Mouse (Mus musculus) neural tube, embryonic 11.5 days (tissue): Measurements from ENCODE around the gene Wif1. TPM values are rescaled to one million over a fixed set of nuclear protein-coding genes. Genes with fewer than 3 reads are reported as not detected.

Experiments
- ATAC-seq: fragments of 200-750 bp; cut with Nextera tagmentation; 2 replicates; pipeline ENCODE4 v1.8.0; 2017; ENCODE audit warnings: moderate number of reproducible peaks, mild to moderate bottlenecking, moderate TSS enrichment, moderate library complexity; ENCODE audit not compliant: insufficient read depth, low FRiP score, low TSS enrichment
- DNase-seq: peaks from one replicate; pipeline ENCODE4 v3.0.0-alpha.2; 2015; ENCODE audit warnings: low spot score
- H3K27ac ChIP-seq: fragments of 300-500 bp; sonication (generic); 2 replicates; pipeline ENCODE4 v1.5.1; 2014; ENCODE audit warnings: low read depth, mild to moderate bottlenecking, low read length
- H3K27me3 ChIP-seq: fragments of 300-500 bp; sonication (generic); 2 replicates; pipeline ENCODE4 v1.6.1; 2014; ENCODE audit warnings: mild to moderate bottlenecking, low read length, mixed read lengths; ENCODE audit not compliant: control insufficient read depth, insufficient read depth
- H3K36me3 ChIP-seq: fragments of 300-500 bp; sonication (generic); 2 replicates; pipeline ENCODE4 v1.6.1; 2014; ENCODE audit warnings: mild to moderate bottlenecking, low read length, moderate library complexity, mixed read lengths; ENCODE audit not compliant: control insufficient read depth, insufficient read depth
- H3K4me1 ChIP-seq: fragments of 300-500 bp; sonication (generic); 2 replicates; pipeline ENCODE4 v1.6.1; 2014; ENCODE audit warnings: low read length, mixed read lengths; ENCODE audit not compliant: control insufficient read depth, insufficient read depth
- H3K4me2 ChIP-seq: fragments of 300-500 bp; sonication (generic); 2 replicates; pipeline ENCODE4 v1.6.1; 2014; ENCODE audit warnings: low read depth, mild to moderate bottlenecking, moderate library complexity
- H3K4me3 ChIP-seq: fragments of 300-500 bp; sonication (generic); 2 replicates; pipeline ENCODE4 v1.5.1; 2014; ENCODE audit warnings: low read depth, low read length
- H3K9ac ChIP-seq: fragments of 300-500 bp; sonication (generic); 2 replicates; pipeline ENCODE4 v1.6.1; 2014; ENCODE audit warnings: mild to moderate bottlenecking, low read length
- H3K9me3 ChIP-seq: fragments of 300-500 bp; sonication (generic); 2 replicates; pipeline ENCODE4 v1.6.1; 2016; ENCODE audit warnings: low read length; ENCODE audit not compliant: control insufficient read depth
- WGBS: fragments of 180-500 bp; shearing (Covaris S2); extraction: QIAGEN DNeasy Blood & Tissue Kit; methylation state at CpG from one replicate; pipeline ENCODE4 v1.1.7; 2014; 5-methylcytosine and 5-hydroxymethylcytosine counted together
- polyA plus RNA-seq: library from polyadenylated mRNA; unstranded; fragments of >200 nt; fragmentation: Nextera tagmentation; extraction: Ambion mirVana; gene quantifications from 2 replicates; pipeline ENCODE4 v1.2.1, GENCODE M21; 2014

Gene Wif1
- polyA plus RNA-seq, 1 experiment from 2014 or later, result 8.5 TPM

DNA sequence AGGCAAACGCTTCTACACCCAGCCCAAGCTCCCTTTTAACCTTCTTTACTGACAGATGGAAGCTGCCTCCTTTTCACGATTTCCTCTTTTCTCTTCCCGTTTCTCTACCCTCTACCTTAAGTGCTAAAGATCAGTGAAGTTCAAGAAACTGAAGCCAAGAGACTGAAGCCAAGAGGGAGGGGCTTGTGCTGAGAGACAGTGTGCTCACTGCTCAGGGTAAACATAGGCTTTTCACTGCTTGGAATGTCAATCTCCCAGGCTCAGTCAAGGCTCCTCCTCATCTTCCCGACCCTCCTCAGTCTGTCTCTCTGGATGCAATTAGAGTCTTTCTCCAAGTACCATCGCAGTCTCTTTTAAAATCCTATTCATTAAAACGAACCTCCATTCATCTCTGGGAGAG, 55.6 kb downstream of the Wif1 start:
- Histone ChIP-seq H3K27me3 (no peaks in the 10 kb centered on the region), H3K36me3 (no peaks in the 10 kb centered on the region), H3K4me3 (no peak overlapping the region), H3K9me3 (no peaks in the 10 kb centered on the region), H3K9ac (no peak overlapping the region), H3K4me1 (no peaks in the 10 kb centered on the region), H3K27ac (no peak overlapping the region), H3K4me2 (no peak overlapping the region)
- DNase-seq (no peak), ATAC-seq (no peak)
- WGBS, result 9% methylated on average over 6 of the region's 6 CpGs

DNA sequence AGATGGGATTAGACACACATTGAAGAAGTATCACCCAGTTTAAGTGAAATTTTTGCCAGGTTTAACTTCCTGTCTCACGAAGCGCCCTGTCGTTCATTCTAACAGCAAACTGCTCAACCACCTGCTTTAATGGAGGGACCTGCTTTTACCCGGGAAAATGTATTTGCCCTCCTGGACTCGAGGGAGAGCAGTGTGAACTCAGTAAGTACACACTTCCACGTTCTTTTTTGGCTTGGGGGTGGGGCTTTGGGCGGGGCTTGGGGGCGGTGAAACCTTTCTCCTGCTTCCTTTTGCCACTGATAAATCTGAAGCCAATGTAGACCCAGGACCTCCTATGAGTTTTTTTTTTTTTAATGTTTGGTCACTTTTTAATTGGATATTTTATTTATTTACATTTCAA, 56.2 kb downstream of the Wif1 start:
- Histone ChIP-seq H3K27me3 (no peaks in the 10 kb centered on the region), H3K9ac (no peak overlapping the region), H3K9me3 (no peaks in the 10 kb centered on the region), H3K4me2 (no peak overlapping the region), H3K4me1 (no peaks in the 10 kb centered on the region), H3K36me3 (no peaks in the 10 kb centered on the region), H3K4me3 (no peak overlapping the region), H3K27ac (no peak overlapping the region)
- ATAC-seq (no peak), DNase-seq (no peak)
- 33% methylated on average over 8 of the region's 8 CpGs for WGBS

DNA sequence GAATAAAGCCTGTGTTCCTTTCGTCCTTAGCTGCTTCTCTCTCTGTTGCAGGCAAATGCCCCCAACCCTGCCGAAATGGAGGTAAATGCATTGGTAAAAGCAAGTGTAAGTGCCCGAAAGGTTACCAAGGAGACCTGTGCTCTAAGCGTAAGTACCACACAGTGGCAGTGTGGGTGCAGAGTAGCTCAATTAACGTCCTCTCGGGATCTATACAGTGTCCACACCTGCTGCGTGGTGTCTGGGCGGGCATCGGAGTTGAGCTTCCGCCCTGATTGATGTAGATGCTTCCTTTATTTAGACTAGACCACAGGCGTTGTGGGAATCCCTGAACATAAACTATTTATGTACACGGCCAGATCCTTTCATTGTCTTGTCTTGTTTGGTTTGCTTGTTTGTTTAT, 62.2 kb downstream of the Wif1 start:
- Histone ChIP-seq H3K4me3 (no peak overlapping the region), H3K36me3 (no peaks in the 10 kb centered on the region), H3K27ac (no peak overlapping the region), H3K9me3 (no peaks in the 10 kb centered on the region), H3K27me3 (no peaks in the 10 kb centered on the region), H3K4me2 (no peak overlapping the region), H3K4me1 (no peaks in the 10 kb centered on the region), H3K9ac (no peak overlapping the region)
- ATAC-seq (no peak), DNase-seq (no peak)
- WGBS, result 58% methylated on average over 12 of the region's 12 CpGs

DNA sequence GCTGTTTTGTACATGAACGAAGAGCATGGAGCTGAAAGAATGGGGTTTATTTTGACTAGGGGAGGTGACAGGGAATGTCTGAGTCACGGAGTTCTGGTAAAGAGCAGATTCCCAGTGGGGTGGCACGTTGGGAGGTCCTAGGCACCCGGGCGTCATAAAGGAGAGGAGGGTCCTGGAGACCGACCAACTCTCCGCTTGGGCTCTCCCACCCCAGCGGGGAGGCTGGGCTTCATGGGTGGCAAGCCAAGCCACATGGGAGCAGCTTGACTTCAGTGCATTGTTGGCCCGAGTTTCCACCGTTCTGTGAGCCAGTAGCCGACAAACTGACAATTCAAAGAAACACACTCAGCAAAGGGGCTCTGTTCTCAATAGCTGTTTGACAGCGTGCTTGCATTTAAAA, 64.5 kb downstream of the Wif1 start:
- no peaks in the 10 kb centered on the region for H3K4me1 ChIP-seq
- no peaks in the 10 kb centered on the region for H3K9me3 ChIP-seq
- H3K27me3 ChIP-seq, result no peaks in the 10 kb centered on the region
- H3K9ac ChIP-seq, result no peak overlapping the region
- H3K27ac ChIP-seq, result no peak overlapping the region
- DNase-seq (no peak), ATAC-seq (no peak)
- H3K4me3 ChIP-seq, result no peak overlapping the region
- WGBS, result 77% methylated on average over 12 of the region's 12 CpGs
- H3K4me2 ChIP-seq, result no peak overlapping the region
- H3K36me3 ChIP-seq, result no peaks in the 10 kb centered on the region

DNA sequence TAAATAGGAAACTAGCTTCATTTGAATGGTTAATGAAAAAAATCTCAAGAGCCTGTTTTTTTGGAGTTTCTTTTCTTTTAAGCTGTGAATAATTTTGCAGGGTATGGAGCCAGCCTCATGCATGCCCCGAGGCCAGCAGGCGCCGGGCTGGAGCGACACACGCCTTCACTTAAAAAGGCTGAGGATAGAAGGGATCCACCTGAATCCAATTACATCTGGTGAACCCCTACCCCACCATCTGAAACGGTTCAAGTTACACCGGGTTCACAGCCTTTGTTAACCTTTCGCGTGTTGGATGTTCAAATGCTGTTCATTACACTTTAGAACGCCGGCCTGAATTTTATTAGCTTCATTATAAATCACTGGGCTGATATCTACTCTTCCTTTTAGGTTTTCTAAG, 65.9 kb downstream of the Wif1 start:
- no peak overlapping the region for H3K4me3 ChIP-seq
- no peaks in the 10 kb centered on the region for H3K4me1 ChIP-seq
- ATAC-seq (no peak), DNase-seq (peak; percentile 26)
- H3K9ac ChIP-seq, result no peak overlapping the region
- H3K27me3 ChIP-seq, result no peaks in the 10 kb centered on the region
- no peak overlapping the region for H3K4me2 ChIP-seq
- WGBS, result 51% methylated on average over 11 of the region's 11 CpGs
- no peaks in the 10 kb centered on the region for H3K36me3 ChIP-seq
- H3K9me3 ChIP-seq, result no peaks in the 10 kb centered on the region
- H3K27ac ChIP-seq, result no peak overlapping the region

DNA sequence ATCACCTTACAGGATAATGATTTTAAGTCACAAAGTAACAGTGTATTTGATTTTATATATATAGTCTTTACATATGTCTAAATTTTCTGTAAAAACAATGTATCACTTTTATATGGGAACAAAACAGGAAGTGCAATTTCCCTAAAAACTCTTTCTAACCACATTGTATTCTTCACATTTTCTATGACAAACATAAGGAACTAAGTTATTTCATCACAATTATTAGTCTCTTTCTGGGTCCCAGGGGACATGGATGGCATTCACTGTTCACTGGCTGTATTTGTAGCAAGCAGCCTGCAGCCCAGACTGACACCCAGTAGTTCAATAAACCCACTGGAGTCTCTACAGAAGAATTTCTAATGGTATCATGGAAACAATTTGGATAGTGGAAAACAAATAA, 82.4 kb downstream of the Wif1 start:
- Histone ChIP-seq H3K36me3 (no peaks in the 10 kb centered on the region), H3K27me3 (no peaks in the 10 kb centered on the region), H3K27ac (no peak overlapping the region), H3K4me2 (no peak overlapping the region), H3K9me3 (no peaks in the 10 kb centered on the region), H3K4me3 (no peak overlapping the region), H3K9ac (no peak overlapping the region), H3K4me1 (no peaks in the 10 kb centered on the region)
- no peak for ATAC-seq
- DNase-seq, result no peak

DNA sequence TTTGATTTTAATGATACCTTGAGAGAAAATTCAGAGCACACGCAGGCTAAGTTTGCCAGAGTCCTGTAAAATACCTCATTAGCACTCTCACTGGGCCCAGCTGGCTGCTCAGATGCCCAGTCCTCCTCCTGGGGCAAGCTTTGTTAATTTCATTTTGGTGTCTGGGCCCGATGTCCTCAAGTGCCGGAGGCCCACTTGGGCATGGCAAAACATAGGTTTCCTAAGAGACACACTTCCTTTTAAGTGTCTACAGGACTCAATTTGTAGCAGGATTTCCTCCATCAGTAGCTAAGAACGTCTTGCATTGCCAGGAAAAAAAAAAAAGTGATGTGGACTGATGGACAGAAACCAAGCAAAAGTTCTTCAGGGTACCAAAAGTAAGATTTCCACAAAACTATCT, 82.9 kb downstream of the Wif1 start:
- Histone ChIP-seq H3K9me3 (no peaks in the 10 kb centered on the region), H3K27me3 (no peaks in the 10 kb centered on the region), H3K4me3 (no peak overlapping the region), H3K4me1 (no peaks in the 10 kb centered on the region), H3K36me3 (no peaks in the 10 kb centered on the region), H3K4me2 (no peak overlapping the region), H3K27ac (no peak overlapping the region), H3K9ac (no peak overlapping the region)
- 69% methylated on average over 4 of the region's 4 CpGs for WGBS
- ATAC-seq (no peak), DNase-seq (no peak)

DNA sequence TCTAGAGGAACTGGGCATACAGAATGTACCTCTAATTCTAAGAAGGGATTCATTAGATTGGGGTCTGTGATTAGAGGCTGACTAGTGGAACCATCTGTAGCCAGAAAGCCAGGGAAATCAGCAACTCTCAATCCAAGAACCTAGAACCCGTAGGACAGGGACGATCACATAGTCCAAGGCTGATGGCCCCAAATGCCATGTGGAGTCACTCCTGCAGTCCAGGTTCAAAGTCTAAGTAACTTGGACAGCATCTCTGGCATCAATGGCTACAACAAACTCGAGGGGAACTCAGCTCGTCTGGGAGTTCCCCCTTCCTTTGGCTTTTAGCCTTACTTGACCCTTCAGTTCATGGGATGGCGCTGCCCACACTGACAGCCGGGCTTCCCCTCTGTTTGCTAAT, 87.0 kb downstream of the Wif1 start:
- no peaks in the 10 kb centered on the region for H3K9me3 ChIP-seq
- H3K4me1 ChIP-seq, result no peaks in the 10 kb centered on the region
- no peak overlapping the region for H3K4me2 ChIP-seq
- no peak overlapping the region for H3K4me3 ChIP-seq
- DNase-seq (no peak), ATAC-seq (no peak)
- H3K36me3 ChIP-seq, result no peaks in the 10 kb centered on the region
- 90% methylated on average over 6 of the region's 6 CpGs for WGBS
- no peaks in the 10 kb centered on the region for H3K27me3 ChIP-seq
- H3K27ac ChIP-seq, result no peak overlapping the region
- no peak overlapping the region for H3K9ac ChIP-seq

DNA sequence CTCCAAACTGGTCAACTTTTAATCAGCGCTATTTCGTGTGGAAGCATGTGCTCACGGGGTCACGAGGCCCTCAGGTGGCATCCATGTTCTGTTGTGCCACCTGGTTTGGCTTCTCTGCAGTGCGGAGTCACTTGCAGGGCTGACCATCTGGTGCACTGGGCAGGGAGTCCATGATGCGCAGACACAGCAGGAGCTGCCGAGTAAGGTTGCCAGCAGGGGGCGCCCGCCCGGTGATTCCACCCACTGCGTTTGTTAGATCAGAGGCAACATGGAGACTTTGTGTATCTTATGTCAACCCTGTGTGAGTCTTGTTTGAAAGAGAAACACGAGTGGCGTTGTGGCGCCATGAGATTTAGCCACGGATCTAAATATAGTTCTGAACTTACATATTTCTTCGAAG, 90.7 kb downstream of the Wif1 start:
- no peaks in the 10 kb centered on the region for H3K9me3 ChIP-seq
- no peak overlapping the region for H3K27ac ChIP-seq
- ATAC-seq (no peak), DNase-seq (no peak)
- no peaks in the 10 kb centered on the region for H3K36me3 ChIP-seq
- H3K9ac ChIP-seq, result no peak overlapping the region
- H3K4me1 ChIP-seq, result no peaks in the 10 kb centered on the region
- no peaks in the 10 kb centered on the region for H3K27me3 ChIP-seq
- H3K4me2 ChIP-seq, result no peak overlapping the region
- 91% methylated on average over 16 of the region's 16 CpGs for WGBS
- H3K4me3 ChIP-seq, result no peak overlapping the region
